16 mouse cellular contexts compared by ENCODE assay signal in the genomic region with DNA sequence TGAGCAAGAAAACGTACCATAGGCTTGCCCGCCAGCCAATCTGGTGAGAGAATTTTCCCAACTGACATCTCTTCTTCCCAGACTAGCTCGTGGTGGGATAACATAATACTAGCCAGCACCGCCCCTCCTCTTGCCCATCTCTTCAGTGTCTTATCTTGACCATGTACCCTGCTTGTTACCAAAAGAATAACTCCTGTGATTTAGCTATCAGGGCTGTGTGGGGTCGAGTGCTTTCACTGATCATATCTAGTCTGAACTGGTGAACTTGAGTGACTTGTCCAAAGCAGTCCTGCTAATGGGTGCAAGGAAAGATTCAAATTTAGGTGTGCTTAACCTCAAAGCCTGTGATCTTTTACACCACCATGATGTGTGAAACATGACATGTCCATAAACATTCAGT.
"Had no signal": no experiment of that assay in that cellular context is flagged by ENCODE, and none has a peak within 500 bp of the region (broad histone marks: within the 10 kb centered on the region; RNA-seq: fewer than 3 reads in every experiment).

No protein-coding gene starts in this region.

- H3K4me2 ChIP-seq: neural tube, embryonic 13.5 days; neural tube, embryonic 15.5 days; stomach, embryonic 15.5 days had no signal

- H3K27ac ChIP-seq: neural tube, embryonic 13.5 days; neural tube, embryonic 15.5 days; stomach, embryonic 15.5 days; stomach, postnatal 0 days had no signal

- DNase-seq: retina, postnatal 1 day; right cerebral cortex, adult 18-20 months; right cerebral cortex, postnatal 14 days; right cerebral cortex, postnatal 25 days; right cerebral cortex, postnatal 4 days; spleen, adult 18-20 months; thymus, adult 18-20 months; thymus, adult 2 months; thymus, postnatal 14 days; thymus, postnatal 25 days; thymus, postnatal 36 days; thymus, postnatal 4 days had no signal

- H3K27me3 ChIP-seq: neural tube, embryonic 13.5 days; neural tube, embryonic 15.5 days; stomach, embryonic 15.5 days had no signal

- H3K36me3 ChIP-seq: neural tube, embryonic 13.5 days; neural tube, embryonic 15.5 days; stomach, embryonic 15.5 days had no signal

- H3K9ac ChIP-seq: neural tube, embryonic 13.5 days; neural tube, embryonic 15.5 days; stomach, embryonic 15.5 days had no signal

- H3K4me1 ChIP-seq: neural tube, embryonic 13.5 days; neural tube, embryonic 15.5 days; stomach, embryonic 15.5 days had no signal

- H3K4me3 ChIP-seq: neural tube, embryonic 13.5 days; neural tube, embryonic 15.5 days; stomach, embryonic 15.5 days had no signal

- H3K9me3 ChIP-seq: neural tube, embryonic 13.5 days; neural tube, embryonic 15.5 days; stomach, embryonic 15.5 days had no signal
